Mouse (Mus musculus) bone marrow, adult 2 months (tissue): ENCODE data around the gene G3bp2.

Source experiments
- CTCF ChIP-seq: fragments of 200-500 bp; IDR thresholded peaks from 2 replicates; pipeline ENCODE4 v1.5.1; 2011; ENCODE audit warnings: low read length, control low read depth; ENCODE audit not compliant: control insufficient read depth, insufficient read depth
- POLR2A ChIP-seq: fragments of 200-500 bp; IDR thresholded peaks from 2 replicates; pipeline ENCODE4 v1.6.1; 2011; ENCODE audit warnings: low read depth, mild to moderate bottlenecking, control low read depth, low read length, borderline replicate concordance; ENCODE audit not compliant: control insufficient read depth

DNA sequence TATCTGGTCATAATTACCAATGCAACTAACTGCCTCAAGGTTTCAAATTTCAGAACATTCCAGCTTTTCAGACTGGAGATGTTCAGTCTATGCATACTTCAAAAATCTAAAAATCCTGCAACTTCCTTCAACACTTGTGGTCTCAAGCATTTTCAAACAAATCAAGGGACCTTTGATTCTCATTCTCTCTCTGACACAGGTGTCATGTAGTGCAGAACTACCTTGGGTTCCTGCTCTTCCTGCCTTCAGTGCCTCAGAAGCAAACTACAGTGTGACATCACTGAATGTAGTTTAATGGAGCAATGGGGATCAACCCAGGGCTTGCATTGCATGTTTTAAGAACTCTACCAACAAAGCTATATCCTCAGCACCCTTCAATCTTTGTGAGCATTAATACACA is 4.8 kb downstream of the G3bp2 start:
- no peak for TF ChIP-seq CTCF
- no peak for TF ChIP-seq POLR2A
